Mouse (Mus musculus): ENCODE measurements around the gene Cryab.

DNA sequence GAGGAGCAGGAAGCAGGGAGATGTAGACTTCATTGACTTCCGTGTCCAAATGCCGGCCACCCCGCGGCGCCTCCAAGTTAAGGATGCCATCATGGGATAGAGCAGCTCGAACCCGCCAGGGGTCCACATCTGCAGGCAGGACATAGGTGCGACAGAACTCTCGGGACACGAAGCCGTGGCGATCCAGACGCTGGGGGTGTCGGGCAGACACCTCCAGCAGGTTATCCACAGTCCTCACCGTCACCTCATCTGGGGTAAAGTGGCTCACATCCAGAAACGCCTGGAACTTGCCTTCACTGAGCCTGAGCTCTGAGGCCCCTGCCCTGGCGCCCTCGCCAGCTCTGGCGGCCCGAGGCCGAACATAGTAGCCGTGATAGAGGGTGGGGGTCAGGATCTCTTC, at the start of gene Cryab:
- TF ChIP-seq GATA1 (IDR thresholded peaks at IDR 0.05; ENCODE audit: borderline replicate concordance, low read length): no peak
- no peak for TF ChIP-seq POLR2AphosphoS5 (IDR thresholded peaks at IDR 0.05; ENCODE audit: insufficient replicate concordance, low read depth, low read length)
- TF ChIP-seq CTCF (IDR thresholded peaks at IDR 0.05; ENCODE audit: low read depth, low read length): no peak
